Mouse (Mus musculus): ENCODE results near the gene Itprid2. TPM values are rescaled to one million over a fixed set of nuclear protein-coding genes. Genes with fewer than 3 reads are reported as not detected.

Gene Itprid2
- total and polyA plus RNA-seq, 3 experiments = 9.0 to 21.5 TPM; not detected in 1

DNA sequence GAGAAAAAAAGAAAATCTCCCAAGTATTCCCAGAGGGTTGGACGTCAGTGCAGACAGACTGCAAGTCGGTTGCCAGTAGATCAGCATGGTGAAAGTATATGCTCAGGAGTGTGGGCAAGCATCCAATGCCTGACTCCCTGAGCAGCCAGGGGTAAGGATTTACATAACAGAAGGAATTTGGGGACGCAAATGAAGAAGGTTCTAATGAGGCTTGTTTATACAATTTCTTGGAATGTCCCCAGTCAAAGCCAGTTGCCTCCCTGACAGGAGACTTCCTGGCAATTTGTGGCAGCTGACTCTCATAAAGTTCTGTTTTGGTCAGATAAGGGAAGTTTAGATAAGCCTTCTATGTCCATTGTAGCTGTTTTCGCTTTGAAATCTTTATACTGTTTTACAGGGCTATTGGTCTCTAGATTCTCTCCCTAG is 33.4 kb upstream of the Itprid2 start:
- H3K27ac ChIP-seq (ENCODE audit: control insufficient read depth, low read depth, low read length) = no peak overlapping the region
- H3K4me1 ChIP-seq (ENCODE audit: control insufficient read depth in 1 of 2, insufficient read depth in 2 of 2, low read length in 2 of 2) = peaks cover 10 to 11% of the 10 kb centered on the region in 2 experiments
- H3K4me3 ChIP-seq (ENCODE audit: control insufficient read depth in 1 of 2, insufficient read depth in 1 of 2, low read depth in 2 of 2, low read length in 2 of 2) = no peak overlapping the region
- H3K27me3 ChIP-seq (ENCODE audit: control insufficient read depth in 1 of 2, insufficient read depth in 2 of 2, low read length in 2 of 2) = peaks cover 0 to 12% of the 10 kb centered on the region in 2 experiments; a peak in 2 of 4 replicates
- H3K79me2 ChIP-seq (ENCODE audit: control insufficient read depth, insufficient read depth, low read length, poor library complexity) = no peaks in the 10 kb centered on the region
- H3K36me3 ChIP-seq (ENCODE audit: control insufficient read depth in 1 of 2, insufficient read depth in 2 of 2, low read length in 2 of 2) = peaks cover 0 to 11% of the 10 kb centered on the region in 2 experiments; a peak in 2 of 4 replicates
- no peaks in the 10 kb centered on the region for H3K9me3 ChIP-seq (replicated peaks; ENCODE audit: insufficient read depth, low read length)
- peak; percentile 34 for DNase-seq (ENCODE audit: low read depth, low spot score)
- no peak overlapping the region for H3K9ac ChIP-seq (ENCODE audit: control insufficient read depth, low read depth, low read length, poor library complexity, severe bottlenecking)
- TF ChIP-seq E2F4 (IDR thresholded peaks at IDR 0.05; ENCODE audit: borderline replicate concordance, low read depth, low read length) (no peak), TAL1 (IDR thresholded peaks at IDR 0.05; ENCODE audit: low read length) (peak; percentile 65), TCF12 (IDR thresholded peaks at IDR 0.05; ENCODE audit: low read depth, low read length) (peak; percentile 81), MYC (IDR thresholded peaks at IDR 0.05; ENCODE audit: low read depth, low read length) (no peak), POLR2AphosphoS5 (IDR thresholded peaks at IDR 0.05; ENCODE audit: borderline replicate concordance, low read depth, low read length) (no peak), ETS1 (IDR thresholded peaks at IDR 0.05; ENCODE audit: low read depth, low read length) (peak; percentile 78), CHD1 (IDR thresholded peaks at IDR 0.05; ENCODE audit: low read depth, low read length) (no peak), ZNF384 (IDR thresholded peaks at IDR 0.05; ENCODE audit: low read depth, low read length) (no peak), SIN3A (IDR thresholded peaks at IDR 0.05; ENCODE audit: low read length) (peak; percentile 45; the same call in 1 of the 2 replicates), UBTF (IDR thresholded peaks at IDR 0.05; ENCODE audit: borderline replicate concordance, insufficient read depth, low read depth, low read length) (no peak), GABPA (IDR thresholded peaks at IDR 0.05; ENCODE audit: low read depth, low read length) (no peak), MYB (IDR thresholded peaks at IDR 0.05; ENCODE audit: low read depth, low read length) (no peak), MAX (IDR thresholded peaks at IDR 0.05; ENCODE audit: low read length) (no peak), MXI1 (IDR thresholded peaks at IDR 0.05; ENCODE audit: low read depth, low read length) (no peak), KAT2A (conservative IDR thresholded peaks at IDR 0.05; ENCODE audit: low read depth, low read length) (no peak), MAZ (IDR thresholded peaks at IDR 0.05; ENCODE audit: low read depth, low read length) (no peak), ZMIZ1 (IDR thresholded peaks at IDR 0.05; ENCODE audit: low read depth, low read length) (no peak), NRF1 (IDR thresholded peaks at IDR 0.05; ENCODE audit: insufficient read depth, low read depth, low read length, poor library complexity, severe bottlenecking) (no peak), TBP (IDR thresholded peaks at IDR 0.05; ENCODE audit: low read depth, low read length) (no peak), USF2 (IDR thresholded peaks at IDR 0.05; ENCODE audit: borderline replicate concordance in 1 of 2, insufficient read depth in 1 of 2, low read depth in 1 of 2, low read length in 2 of 2) (no peak), MEF2A (IDR thresholded peaks at IDR 0.05; ENCODE audit: extremely low read depth, insufficient replicate concordance, low read depth, low read length, poor library complexity, severe bottlenecking) (no peak), EP300 (IDR thresholded peaks at IDR 0.05; ENCODE audit: low read depth in 1 of 2, low read length in 2 of 2) (peak; percentile 69 to 84), CHD2 (IDR thresholded peaks at IDR 0.05; ENCODE audit: low read length) (no peak), ELF1 (IDR thresholded peaks at IDR 0.05; ENCODE audit: low read depth, low read length) (no peak), ZC3H11A (IDR thresholded peaks at IDR 0.05; ENCODE audit: low read depth, low read length) (no peak), RCOR1 (IDR thresholded peaks at IDR 0.05; ENCODE audit: low read depth, low read length) (no peak), JUND (IDR thresholded peaks at IDR 0.05; ENCODE audit: low read depth, low read length) (no peak), ZKSCAN1 (IDR thresholded peaks at IDR 0.05; ENCODE audit: low read depth, low read length) (no peak), BHLHE40 (IDR thresholded peaks at IDR 0.05; ENCODE audit: borderline replicate concordance, low read depth, low read length) (peak; percentile 34; the same call in 1 of the 2 replicates), HCFC1 (IDR thresholded peaks at IDR 0.05; ENCODE audit: low read depth, low read length) (no peak), POLR2AphosphoS2 (IDR thresholded peaks at IDR 0.05; ENCODE audit: low read length) (no peak), SMC3 (IDR thresholded peaks at IDR 0.05; ENCODE audit: low read depth, low read length) (no peak), POLR2A (IDR thresholded peaks at IDR 0.05; ENCODE audit: control insufficient read depth in 1 of 2, insufficient read depth in 1 of 2, low read depth in 1 of 2, low read length in 2 of 2, poor library complexity in 1 of 2) (no peak), NELFE (IDR thresholded peaks at IDR 0.05; ENCODE audit: low read depth, low read length) (no peak), MAFK (IDR thresholded peaks at IDR 0.05; ENCODE audit: borderline replicate concordance, low read depth, low read length) (no peak), CTCF (IDR thresholded peaks at IDR 0.05 in 2 of 3, conservative IDR thresholded peaks at IDR 0.05 in 1 of 3; ENCODE audit: control insufficient read depth in 1 of 3, insufficient read depth in 1 of 3, low read depth in 2 of 3, low read length in 3 of 3, poor library complexity in 1 of 3, severe bottlenecking in 1 of 3) (no peak), RAD21 (IDR thresholded peaks at IDR 0.05; ENCODE audit: low read depth, low read length) (no peak), USF1 (IDR thresholded peaks at IDR 0.05; ENCODE audit: low read depth, low read length) (0 out of 2 replicates have a peak, but pooled peaks have one; percentile 32)
